Mouse (Mus musculus) ES-E14 (cell line): ENCODE measurements around the gene Mtor. TPM values are rescaled to one million over a fixed set of nuclear protein-coding genes. Genes with fewer than 3 reads are reported as not detected.

ENCODE experiments used
- DNase-seq: peaks from one replicate; pipeline ENCODE4 v3.0.0-alpha.2; 2013; ENCODE audit warnings: low read depth, low spot score
- H3K27ac ChIP-seq: 2 replicates; pipeline ENCODE4 v1.5.1; 2012; ENCODE audit warnings: low read depth, mild to moderate bottlenecking, low read length, moderate library complexity, mixed read lengths; ENCODE audit not compliant: poor library complexity, insufficient read depth, severe bottlenecking
- H3K36me3 ChIP-seq: 2 replicates; pipeline ENCODE4 v1.6.1; 2012; ENCODE audit warnings: mild to moderate bottlenecking, low read length, moderate library complexity, mixed read lengths; ENCODE audit not compliant: control insufficient read depth, poor library complexity, insufficient read depth, severe bottlenecking
- H3K4me1 ChIP-seq, 2 experiments: fragments of 150-350 bp in 1 of 2; sonication (generic) in 1 of 2; 2 replicates each; pipeline ENCODE4 v1.6.1; 2012; ENCODE audit warnings: low read length in 2 of 2, mild to moderate bottlenecking in 1 of 2, mixed read lengths in 1 of 2; ENCODE audit not compliant: control insufficient read depth in 2 of 2, insufficient read depth in 2 of 2, poor library complexity in 1 of 2
- H3K4me3 ChIP-seq, 2 experiments: fragments of 150-350 bp in 1 of 2; sonication (generic) in 1 of 2; 2 replicates each; pipeline ENCODE4 v1.5.1; 2012; ENCODE audit warnings: low read length in 2 of 2, low read depth in 1 of 2, mild to moderate bottlenecking in 1 of 2, mixed read lengths in 1 of 2; ENCODE audit not compliant: insufficient read depth in 1 of 2, poor library complexity in 1 of 2, severe bottlenecking in 1 of 2
- H3K9ac ChIP-seq: 2 replicates; pipeline ENCODE4 v1.6.1; 2012; ENCODE audit warnings: low read depth, mild to moderate bottlenecking, low read length, mixed read lengths; ENCODE audit not compliant: poor library complexity, insufficient read depth, severe bottlenecking
- H3K9me3 ChIP-seq: fragments of 150-350 bp; sonication (generic); 2 replicates; pipeline ENCODE4 v1.6.1; 2012; ENCODE audit warnings: low read depth, mild to moderate bottlenecking, low read length; ENCODE audit not compliant: control insufficient read depth, insufficient read depth
- CHD2 ChIP-seq: IDR thresholded peaks from 2 replicates; pipeline ENCODE4 v1.6.1; 2014; ENCODE audit warnings: mild to moderate bottlenecking, low read depth, low read length, inconsistent platforms
- HCFC1 ChIP-seq: IDR thresholded peaks from 2 replicates; pipeline ENCODE4 v1.6.1; 2012; ENCODE audit warnings: low read length, inconsistent platforms, borderline replicate concordance; ENCODE audit not compliant: insufficient read depth
- MAFK ChIP-seq: IDR thresholded peaks from 2 replicates; pipeline ENCODE4 v1.6.1; 2014; ENCODE audit warnings: mild to moderate bottlenecking, low read depth, low read length, inconsistent platforms; ENCODE audit not compliant: insufficient read depth
- ZC3H11A ChIP-seq: IDR thresholded peaks from 2 replicates; pipeline ENCODE4 v1.6.1; 2012; ENCODE audit warnings: low read depth, mild to moderate bottlenecking, inconsistent platforms, low read length, borderline replicate concordance
- ZNF384 ChIP-seq: IDR thresholded peaks from 2 replicates; pipeline ENCODE4 v1.6.1; 2012; ENCODE audit warnings: low read depth, low read length, inconsistent platforms
- in situ Hi-C, 2 experiments: fragments of 600-800 bp; cut with MboI; formaldehyde crosslinking; loops; one replicate each; pipeline ENCODE4 v1.15.1; 2025; ENCODE audit warnings: low sequenced_read_pairs in 2 of 2, inconsistent platforms in 1 of 2; ENCODE audit not compliant: unreplicated experiment in 2 of 2
- total RNA-seq: library from RNA; depleted of rRNA; stranded (reverse); fragments of 300-350 nt; gene quantifications from 2 replicates; pipeline ENCODE4 v1.2.3, GENCODE M21; 2012

Mtor gene
- total RNA-seq, 1 experiment, result 37.6 TPM

DNA sequence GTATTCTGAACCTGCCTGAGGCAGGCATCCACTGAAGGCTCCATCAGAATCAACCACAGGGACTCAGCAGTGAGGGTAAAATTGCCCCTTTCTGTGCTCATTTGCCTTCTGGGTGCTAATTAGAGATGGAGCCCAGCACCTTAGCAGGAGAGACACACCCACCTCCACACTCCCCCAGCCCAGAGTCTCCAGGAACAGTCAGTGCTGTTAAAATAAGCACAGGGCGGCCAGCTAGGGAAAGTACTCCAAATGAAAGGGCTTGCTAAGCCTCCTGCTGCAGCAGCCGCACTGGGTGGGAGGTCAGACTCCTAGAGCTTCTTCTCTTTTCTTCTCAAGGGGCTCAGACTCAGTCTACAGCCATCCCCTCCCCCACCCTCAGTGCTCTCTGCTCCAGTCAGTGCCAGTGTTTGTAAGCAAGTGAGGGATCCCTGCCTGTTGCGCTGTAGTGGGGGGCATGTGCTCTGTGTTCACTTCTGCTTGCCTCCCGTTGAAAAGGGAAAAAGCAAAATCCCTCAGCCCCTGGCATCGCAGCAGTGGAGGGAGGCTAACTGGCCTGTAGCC, 69.9 kb downstream of the Mtor start:
- in situ Hi-C loops, result no loop called here
- DNase-seq, result no peak
- Histone ChIP-seq H3K27ac (no peak overlapping the region), H3K4me3 (no peak overlapping the region), H3K4me1 (no peaks in the 10 kb centered on the region), H3K36me3 (peaks cover 3% of the 10 kb centered on the region), H3K9ac (no peak overlapping the region), H3K9me3 (no peaks in the 10 kb centered on the region)
- no peak for TF ChIP-seq ZC3H11A
- TF ChIP-seq CHD2, result no peak
- TF ChIP-seq MAFK, result no peak
- TF ChIP-seq HCFC1, result no peak
- TF ChIP-seq ZNF384, result no peak

DNA sequence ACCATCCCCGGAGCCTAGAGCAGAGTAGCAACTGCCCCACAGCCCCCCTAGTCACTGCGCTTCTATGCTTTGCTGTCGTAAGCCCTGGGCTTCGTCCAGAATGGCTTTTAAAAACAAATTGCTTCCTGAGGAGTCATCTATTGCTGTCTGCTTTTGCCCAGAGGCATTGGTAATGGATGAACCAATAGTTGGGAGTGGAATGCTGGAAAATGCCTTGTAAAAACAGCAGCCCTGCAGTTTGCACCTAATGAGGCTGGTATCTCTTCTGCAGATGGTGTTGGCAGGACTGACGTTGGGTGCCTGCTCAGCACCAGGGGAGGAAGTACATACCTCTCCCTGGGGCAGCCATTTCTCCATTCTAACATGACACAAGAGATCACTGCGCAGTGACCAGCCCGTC, 75.1 kb downstream of the Mtor start:
- no peak overlapping the region for H3K4me3 ChIP-seq
- H3K27ac ChIP-seq, result no peak overlapping the region
- TF ChIP-seq MAFK, result no peak
- TF ChIP-seq ZC3H11A, result no peak
- TF ChIP-seq CHD2, result no peak
- no peak for TF ChIP-seq HCFC1
- no peak for TF ChIP-seq ZNF384
- no peak overlapping the region for H3K9ac ChIP-seq
- H3K9me3 ChIP-seq, result no peaks in the 10 kb centered on the region
- peaks cover 22% of the 10 kb centered on the region for H3K36me3 ChIP-seq
- DNase-seq, result no peak
- H3K4me1 ChIP-seq, result no peaks in the 10 kb centered on the region
- in situ Hi-C loops, result no loop called here

DNA sequence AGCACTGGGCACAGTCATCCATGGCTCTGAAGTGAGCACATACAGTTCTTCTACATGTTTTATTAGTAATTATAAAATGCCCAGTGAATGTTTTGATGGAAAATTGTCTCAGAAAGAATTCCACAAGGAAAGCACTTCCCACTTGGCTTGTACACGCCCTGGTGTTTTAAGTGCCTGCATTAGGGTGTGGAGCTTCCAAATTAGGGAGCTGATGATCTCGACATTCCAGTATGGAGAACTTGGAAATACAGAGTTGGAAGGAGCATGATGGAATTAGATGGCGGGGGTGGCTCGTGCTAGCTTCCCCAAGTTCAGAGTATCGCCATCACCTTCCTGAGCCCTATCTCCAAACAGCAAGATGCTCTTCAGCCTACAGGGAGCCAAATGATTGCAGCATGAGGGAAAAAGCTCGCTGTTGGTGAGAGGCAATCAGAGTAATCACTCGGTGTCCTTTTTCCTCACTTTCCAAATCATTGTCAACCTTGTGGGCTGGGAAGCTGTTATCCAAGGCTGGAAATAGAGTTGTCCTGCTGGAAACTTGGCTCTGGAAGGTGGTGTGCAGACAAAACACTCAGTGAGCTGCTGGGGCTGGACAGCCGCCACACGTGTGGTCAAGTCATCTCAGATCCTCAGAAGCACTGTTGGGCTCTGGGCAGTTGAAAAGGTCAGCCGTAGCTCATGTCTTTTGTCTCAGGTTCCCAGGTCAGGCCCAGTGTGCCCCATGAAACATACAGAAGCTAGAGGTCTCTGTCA, 78.9 kb downstream of the Mtor start:
- no peak for DNase-seq
- TF ChIP-seq MAFK (no peak), HCFC1 (no peak)
- Histone ChIP-seq H3K4me1 (no peaks in the 10 kb centered on the region), H3K36me3 (peaks cover 34% of the 10 kb centered on the region), H3K27ac (no peak overlapping the region), H3K9ac (no peak overlapping the region), H3K4me3 (no peak overlapping the region), H3K9me3 (no peaks in the 10 kb centered on the region)
- in situ Hi-C loops, result no loop called here

DNA sequence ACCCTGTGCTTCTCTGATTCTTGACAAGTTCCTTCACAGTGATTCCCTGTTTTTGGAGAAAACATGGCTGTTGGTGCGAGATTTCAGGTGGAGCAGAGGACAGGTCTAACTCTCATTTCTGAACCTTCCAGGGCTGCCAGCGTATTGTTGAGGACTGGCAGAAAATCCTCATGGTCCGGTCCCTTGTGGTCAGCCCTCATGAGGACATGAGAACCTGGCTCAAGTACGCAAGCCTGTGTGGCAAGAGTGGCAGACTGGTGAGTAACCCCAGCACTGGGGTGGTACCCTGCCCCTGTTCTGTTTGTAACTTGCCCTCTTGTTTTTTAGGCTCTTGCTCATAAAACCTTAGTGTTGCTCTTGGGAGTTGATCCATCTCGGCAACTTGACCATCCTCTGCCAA, 81.9 kb downstream of the Mtor start:
- in situ Hi-C loops, result no loop called here
- Histone ChIP-seq H3K9me3 (no peaks in the 10 kb centered on the region), H3K4me3 (no peak overlapping the region), H3K9ac (no peak overlapping the region), H3K36me3 (peaks cover 40% of the 10 kb centered on the region), H3K27ac (no peak overlapping the region), H3K4me1 (no peaks in the 10 kb centered on the region)
- DNase-seq, result no peak
- TF ChIP-seq MAFK (no peak), ZNF384 (no peak), CHD2 (no peak), ZC3H11A (no peak), HCFC1 (no peak)

DNA sequence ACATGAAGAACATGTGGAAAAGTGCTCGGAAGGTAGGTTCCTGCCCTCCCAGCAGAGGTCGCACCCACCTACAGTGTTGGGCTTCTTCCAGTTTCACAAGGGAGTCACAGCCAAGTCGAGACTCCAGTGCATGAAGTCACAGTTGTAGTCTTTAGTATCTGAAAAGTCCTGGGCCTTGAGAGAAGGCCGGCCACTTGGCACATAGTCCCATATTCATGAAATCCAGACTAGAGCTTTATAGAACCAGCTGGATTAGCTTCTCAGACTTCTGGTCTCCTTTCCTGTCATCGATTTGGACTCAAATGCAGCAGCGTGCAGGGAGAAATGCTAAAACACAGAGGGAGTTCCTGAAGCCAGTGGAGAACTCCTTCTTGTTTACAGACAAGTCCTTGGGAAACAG, 82.4 kb downstream of the Mtor start:
- in situ Hi-C loops, result no loop called here
- Histone ChIP-seq H3K9ac (no peak overlapping the region), H3K27ac (no peak overlapping the region), H3K9me3 (no peaks in the 10 kb centered on the region), H3K4me1 (no peaks in the 10 kb centered on the region), H3K4me3 (no peak overlapping the region), H3K36me3 (peaks cover 37% of the 10 kb centered on the region)
- no peak for TF ChIP-seq HCFC1
- no peak for TF ChIP-seq MAFK
- TF ChIP-seq ZNF384, result no peak
- no peak for TF ChIP-seq CHD2
- TF ChIP-seq ZC3H11A, result no peak
- DNase-seq, result no peak
